Mouse (Mus musculus) myocyte (in vitro differentiated cells): ENCODE measurements around the gene Gbp9. TPM values are rescaled to one million over a fixed set of nuclear protein-coding genes. Genes with fewer than 3 reads are reported as not detected.
"Not testable (repeated sequence)": the region's sequence is repeated elsewhere in the genome, so short reads cannot be mapped to it uniquely, and the experiment has no call there.

Experiments used
- H3K27me3 ChIP-seq: one replicate; pipeline ENCODE4 v1.6.1; 2011; ENCODE audit not compliant: control insufficient read depth, insufficient read depth, insufficient read length
- H3K36me3 ChIP-seq: one replicate; pipeline ENCODE4 v1.6.1; 2011; ENCODE audit not compliant: control insufficient read depth, insufficient read depth
- H3K4me2 ChIP-seq: one replicate; pipeline ENCODE4 v1.6.1; 2011; ENCODE audit warnings: low read depth, control low read depth
- H3K4me3 ChIP-seq: one replicate; pipeline ENCODE4 v1.5.1; 2011; ENCODE audit warnings: mild to moderate bottlenecking, control low read depth, moderate library complexity
- H3K79me2 ChIP-seq: one replicate; pipeline ENCODE4 v1.6.1; 2011; ENCODE audit not compliant: control insufficient read depth, insufficient read depth
- H3ac ChIP-seq: one replicate; pipeline ENCODE4 v1.6.1; 2011; ENCODE audit not compliant: control insufficient read depth, insufficient read length
- CEBPB ChIP-seq: IDR thresholded peaks from 2 replicates; pipeline ENCODE4 v1.6.1; 2011; ENCODE audit warnings: mild to moderate bottlenecking, moderate library complexity; ENCODE audit not compliant: poor library complexity, insufficient read depth, severe bottlenecking
- E2F4 ChIP-seq: IDR thresholded peaks from one replicate; pipeline ENCODE4 v1.6.1; 2011; ENCODE audit warnings: mild to moderate bottlenecking, control low read depth, moderate library complexity; ENCODE audit not compliant: insufficient read depth
- MAX ChIP-seq: IDR thresholded peaks from one replicate; pipeline ENCODE4 v1.6.1; 2011; ENCODE audit warnings: low read depth, mild to moderate bottlenecking, control low read depth
- MYOD1 ChIP-seq, 3 experiments: IDR thresholded peaks; one replicate each; pipeline ENCODE4 v1.6.1; 2011; ENCODE audit warnings: control low read depth in 2 of 3, low read depth in 2 of 3, mild to moderate bottlenecking in 2 of 3, moderate library complexity in 1 of 3; ENCODE audit not compliant: insufficient read length in 2 of 3, control insufficient read depth in 1 of 3
- MYOG ChIP-seq, 3 experiments: IDR thresholded peaks; one replicate each; pipeline ENCODE4 v1.6.1; 2011; ENCODE audit warnings: control low read depth in 2 of 3, low read depth in 2 of 3, mild to moderate bottlenecking in 2 of 3; ENCODE audit not compliant: insufficient read length in 2 of 3, control insufficient read depth in 1 of 3, insufficient read depth in 1 of 3
- POLR2A ChIP-seq: IDR thresholded peaks from one replicate; pipeline ENCODE4 v1.6.1; 2011; ENCODE audit warnings: low read depth, mild to moderate bottlenecking, control low read depth, moderate library complexity; ENCODE audit not compliant: insufficient read length
- POLR2AphosphoS2 ChIP-seq: IDR thresholded peaks from one replicate; pipeline ENCODE4 v1.6.1; 2011; ENCODE audit warnings: low read depth, control low read depth; ENCODE audit not compliant: insufficient read length
- REST ChIP-seq: IDR thresholded peaks from one replicate; pipeline ENCODE4 v1.6.1; 2011; ENCODE audit warnings: mild to moderate bottlenecking, control low read depth, moderate library complexity; ENCODE audit not compliant: insufficient read depth, insufficient read length
- SRF ChIP-seq: IDR thresholded peaks from one replicate; pipeline ENCODE4 v1.6.1; 2011; ENCODE audit warnings: low read depth; ENCODE audit not compliant: control insufficient read depth, insufficient read length
- TCF12 ChIP-seq: IDR thresholded peaks from one replicate; pipeline ENCODE4 v1.6.1; 2011; ENCODE audit warnings: mild to moderate bottlenecking, control low read depth; ENCODE audit not compliant: poor library complexity, insufficient read depth, severe bottlenecking
- TCF3 ChIP-seq: IDR thresholded peaks from one replicate; pipeline ENCODE4 v1.6.1; 2011; ENCODE audit warnings: low read depth, control low read depth; ENCODE audit not compliant: insufficient read length
- USF1 ChIP-seq: IDR thresholded peaks from one replicate; pipeline ENCODE4 v1.6.1; 2011; ENCODE audit warnings: low read depth, mild to moderate bottlenecking, control low read depth, moderate library complexity
- polyA plus RNA-seq: library from polyadenylated mRNA; unstranded; fragments of >200 nt; fragmentation: generic; extraction: Trizol; gene quantifications from one replicate; pipeline ENCODE4 v1.2.1, GENCODE M21; 2012; ENCODE audit warnings: missing spikeins

Gene Gbp9
- 0.85 TPM for polyA plus RNA-seq

DNA sequence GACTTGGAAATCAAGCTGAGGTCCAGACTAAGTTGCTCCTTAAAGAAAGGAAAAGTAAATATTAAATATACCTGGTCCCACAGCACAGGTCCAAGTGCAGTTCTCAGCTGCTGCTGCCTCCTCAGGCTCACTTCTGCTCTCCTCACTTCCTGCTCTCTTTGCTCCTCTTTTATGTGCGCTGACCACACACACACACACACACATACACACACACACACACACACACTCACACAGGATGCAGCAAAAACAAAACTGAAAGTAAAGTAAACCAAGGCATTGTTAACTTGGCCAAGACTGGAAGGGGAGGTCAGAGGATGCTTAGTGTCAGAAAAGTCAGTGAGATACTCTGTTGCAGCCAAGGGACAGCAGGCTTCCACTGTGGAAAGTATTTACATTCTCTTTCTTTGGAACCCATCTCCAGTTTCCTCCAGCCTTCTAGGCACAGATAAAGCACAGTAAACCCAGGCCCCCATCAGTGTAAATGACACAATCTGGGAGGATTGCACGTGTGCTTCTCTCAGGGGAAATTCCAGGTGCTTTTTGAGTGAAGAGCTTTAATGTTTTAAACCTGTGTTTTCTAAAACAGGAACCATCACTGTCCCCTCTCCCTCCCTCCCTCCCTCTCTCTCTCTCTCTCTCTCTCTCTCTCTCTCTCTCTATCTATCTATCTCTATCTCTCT, at the start of gene Gbp9, which contains the start of the genes Gbp8 and Gbp4:
Gene Gbp9 (minus strand): TSS at position 131 of the 680 bp plus-strand sequence.
Gene Gbp8 (minus strand): TSS at position 132 of the 680 bp plus-strand sequence.
Gene Gbp4 (minus strand): TSS at position 178 of the 680 bp plus-strand sequence.
- H3K4me2 ChIP-seq, H3K36me3 ChIP-seq, H3ac ChIP-seq, H3K4me3 ChIP-seq, H3K27me3 ChIP-seq, H3K79me2 ChIP-seq: not testable (repeated sequence)

DNA sequence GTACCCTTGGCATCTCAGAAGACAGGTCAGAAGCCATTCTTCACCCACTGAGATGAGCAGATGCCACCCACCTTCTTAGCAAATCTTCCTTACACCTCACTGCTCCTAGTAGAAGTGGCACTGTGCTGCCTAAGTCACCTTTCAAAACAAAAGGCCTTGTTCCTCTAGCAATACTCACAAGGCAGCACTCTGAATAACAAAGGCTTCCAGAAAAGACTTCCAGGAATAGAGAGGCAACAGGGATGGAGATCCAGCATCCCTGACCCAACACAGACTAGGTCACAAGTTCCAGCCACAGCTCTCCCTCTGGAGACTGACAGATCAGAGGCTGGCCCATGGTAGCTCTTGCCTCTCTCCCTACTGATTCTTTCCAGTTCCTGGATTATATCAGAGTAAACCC, 42.1 kb upstream of the Gbp9 start:
- Histone ChIP-seq H3K36me3 (no peaks in the 10 kb centered on the region), H3K4me3 (no peak overlapping the region), H3K79me2 (no peaks in the 10 kb centered on the region), H3K27me3 (no peaks in the 10 kb centered on the region), H3ac (no peak overlapping the region), H3K4me2 (no peak overlapping the region)
- TF ChIP-seq E2F4, result no peak
- TF ChIP-seq MAX, result no peak
- TF ChIP-seq REST, result no peak
- TF ChIP-seq CEBPB, result no peak
- no peak for TF ChIP-seq TCF12
- TF ChIP-seq USF1, result no peak
- TF ChIP-seq POLR2AphosphoS2, result no peak
- TF ChIP-seq POLR2A, result no peak
- no peak for TF ChIP-seq SRF
- no peak for TF ChIP-seq TCF3
- TF ChIP-seq MYOD1 (IDR thresholded peaks at IDR 0.05; ENCODE audit: control insufficient read depth in 1 of 3, insufficient read length in 2 of 3, low read depth in 2 of 3), result no peak
- TF ChIP-seq MYOG (IDR thresholded peaks at IDR 0.05; ENCODE audit: control insufficient read depth in 1 of 3, insufficient read depth in 1 of 3, insufficient read length in 2 of 3, low read depth in 2 of 3), result no peak

DNA sequence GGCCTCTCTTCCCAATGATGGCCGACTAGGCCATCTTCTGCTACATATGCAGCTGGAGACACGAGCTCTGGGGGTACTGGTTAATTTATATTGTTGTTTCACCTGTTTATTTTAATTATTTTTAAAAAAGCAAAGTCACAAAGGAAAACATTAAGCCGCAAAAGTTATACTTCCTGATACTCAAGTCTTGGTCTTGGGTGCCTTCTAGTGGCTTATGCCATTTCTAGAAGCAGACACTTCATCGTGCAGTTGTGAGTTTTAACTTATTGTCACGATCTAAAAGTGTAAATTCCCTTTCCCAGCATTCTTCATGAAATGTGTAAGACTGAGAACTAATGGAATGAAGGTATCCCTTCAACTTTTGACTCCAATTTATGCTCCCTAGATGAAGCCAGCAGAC, 17.2 kb upstream of the Gbp9 start:
- Histone ChIP-seq H3K4me3 (no peak overlapping the region), H3K79me2 (no peaks in the 10 kb centered on the region), H3ac (no peak overlapping the region), H3K27me3 (no peaks in the 10 kb centered on the region), H3K36me3 (no peaks in the 10 kb centered on the region), H3K4me2 (no peak overlapping the region)
- no peak for TF ChIP-seq TCF3
- no peak for TF ChIP-seq TCF12
- no peak for TF ChIP-seq POLR2AphosphoS2
- no peak for TF ChIP-seq REST
- TF ChIP-seq SRF, result no peak
- TF ChIP-seq USF1, result no peak
- no peak for TF ChIP-seq E2F4
- no peak for TF ChIP-seq MYOG (IDR thresholded peaks at IDR 0.05; ENCODE audit: control insufficient read depth in 1 of 3, insufficient read depth in 1 of 3, insufficient read length in 2 of 3, low read depth in 2 of 3)
- no peak for TF ChIP-seq CEBPB
- TF ChIP-seq MYOD1 (IDR thresholded peaks at IDR 0.05; ENCODE audit: control insufficient read depth in 1 of 3, insufficient read length in 2 of 3, low read depth in 2 of 3), result no peak
- TF ChIP-seq POLR2A, result no peak
- no peak for TF ChIP-seq MAX

DNA sequence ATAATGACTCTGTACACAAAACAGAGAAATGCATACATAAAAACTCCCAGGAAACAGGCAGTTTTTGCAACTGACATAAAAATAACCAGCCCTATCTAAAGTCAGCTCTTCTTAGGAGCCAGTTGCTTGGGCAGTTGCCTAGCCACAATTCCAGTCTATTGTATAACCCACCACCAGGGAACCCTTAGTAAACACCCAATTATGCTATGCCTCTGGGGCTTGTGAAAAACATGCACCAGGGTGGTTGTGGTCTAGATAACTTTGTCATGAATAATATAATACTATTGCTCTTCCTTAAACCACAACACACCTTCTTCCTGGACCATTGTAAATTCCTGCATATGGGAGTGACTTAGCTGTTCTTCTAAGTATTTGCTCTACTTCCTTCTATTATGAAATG, 14.7 kb upstream of the Gbp9 start:
- no peak overlapping the region for H3K4me3 ChIP-seq
- no peak overlapping the region for H3ac ChIP-seq
- H3K79me2 ChIP-seq, result no peaks in the 10 kb centered on the region
- H3K4me2 ChIP-seq, result no peak overlapping the region
- no peaks in the 10 kb centered on the region for H3K36me3 ChIP-seq
- TF ChIP-seq USF1 (no peak), REST (no peak), POLR2AphosphoS2 (no peak)
- H3K27me3 ChIP-seq, result no peaks in the 10 kb centered on the region

DNA sequence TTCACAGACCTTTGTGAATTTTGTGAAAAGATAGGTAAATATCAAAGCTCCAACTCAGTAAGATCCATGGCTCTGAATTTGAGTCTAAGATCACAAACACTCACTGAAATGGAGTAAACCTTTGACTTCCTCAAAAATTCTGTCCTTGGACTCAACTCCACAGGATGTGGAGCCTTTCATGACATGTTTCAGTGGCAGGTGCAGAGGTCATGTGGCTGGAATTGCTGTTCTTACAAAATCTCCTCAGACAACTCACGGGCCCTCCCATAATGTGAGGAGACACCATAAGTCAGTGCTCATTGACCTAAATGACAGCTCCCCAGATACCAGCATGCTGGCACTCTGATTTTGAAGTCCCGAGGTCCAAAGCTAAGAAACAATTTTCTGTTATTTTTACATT, 8.7 kb upstream of the Gbp9 start:
- not testable (repeated sequence) for H3K4me2 ChIP-seq, H3K27me3 ChIP-seq, H3K36me3 ChIP-seq, H3K4me3 ChIP-seq, H3ac ChIP-seq, H3K79me2 ChIP-seq

DNA sequence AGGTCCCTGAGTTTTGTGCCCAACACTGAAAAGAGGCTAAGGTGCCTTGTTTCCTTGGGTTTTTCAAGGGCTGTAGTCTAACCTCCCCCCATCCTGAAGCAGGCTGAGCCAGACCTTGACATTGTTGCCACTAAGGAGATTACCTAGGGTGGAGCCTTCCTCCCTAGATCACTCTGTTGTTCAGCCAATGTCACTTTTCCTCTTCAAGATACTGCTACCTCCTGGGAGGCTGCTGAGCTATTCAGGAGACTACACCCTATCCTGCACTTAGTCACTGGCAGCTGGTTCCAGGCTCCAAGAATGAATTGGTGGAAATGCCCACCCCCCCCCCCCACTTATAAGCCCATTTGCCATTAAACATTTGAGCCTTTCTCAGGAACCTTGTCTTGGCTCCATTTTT, 7.1 kb upstream of the Gbp9 start:
- no peaks in the 10 kb centered on the region for H3K27me3 ChIP-seq
- no peak overlapping the region for H3K4me3 ChIP-seq
- H3ac ChIP-seq, result no peak overlapping the region
- H3K36me3 ChIP-seq, result no peaks in the 10 kb centered on the region
- H3K4me2 ChIP-seq, result no peak overlapping the region
- H3K79me2 ChIP-seq, result no peaks in the 10 kb centered on the region
- TF ChIP-seq REST (no peak), CEBPB (no peak), POLR2A (no peak), MAX (no peak), TCF3 (no peak), SRF (no peak), MYOD1 (IDR thresholded peaks at IDR 0.05; ENCODE audit: control insufficient read depth in 1 of 3, insufficient read length in 2 of 3, low read depth in 2 of 3) (no peak), POLR2AphosphoS2 (no peak), MYOG (IDR thresholded peaks at IDR 0.05; ENCODE audit: control insufficient read depth in 1 of 3, insufficient read depth in 1 of 3, insufficient read length in 2 of 3, low read depth in 2 of 3) (no peak), USF1 (no peak), TCF12 (no peak), E2F4 (no peak)

DNA sequence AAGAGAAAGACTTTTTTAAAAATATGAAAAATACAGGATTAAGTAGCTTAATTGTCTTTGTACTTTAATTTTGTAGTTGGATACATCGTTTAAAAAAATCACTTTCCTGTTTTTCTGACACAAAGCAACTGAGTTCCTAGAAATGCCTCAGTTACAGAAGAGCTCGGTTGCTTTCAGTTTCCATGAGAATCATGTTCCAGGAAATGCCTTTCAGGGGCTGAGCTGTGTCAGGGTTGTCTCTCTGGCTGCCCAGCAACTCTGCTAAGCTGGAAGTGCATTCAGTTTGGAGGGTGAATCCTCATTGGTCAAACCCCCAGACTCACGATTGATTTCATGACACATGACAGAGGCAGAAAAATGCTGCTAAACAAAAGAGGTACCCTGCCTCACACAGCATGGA, 6.4 kb upstream of the Gbp9 start:
- H3K4me3 ChIP-seq, H3K27me3 ChIP-seq, H3ac ChIP-seq, H3K4me2 ChIP-seq, H3K79me2 ChIP-seq, H3K36me3 ChIP-seq: not testable (repeated sequence)

DNA sequence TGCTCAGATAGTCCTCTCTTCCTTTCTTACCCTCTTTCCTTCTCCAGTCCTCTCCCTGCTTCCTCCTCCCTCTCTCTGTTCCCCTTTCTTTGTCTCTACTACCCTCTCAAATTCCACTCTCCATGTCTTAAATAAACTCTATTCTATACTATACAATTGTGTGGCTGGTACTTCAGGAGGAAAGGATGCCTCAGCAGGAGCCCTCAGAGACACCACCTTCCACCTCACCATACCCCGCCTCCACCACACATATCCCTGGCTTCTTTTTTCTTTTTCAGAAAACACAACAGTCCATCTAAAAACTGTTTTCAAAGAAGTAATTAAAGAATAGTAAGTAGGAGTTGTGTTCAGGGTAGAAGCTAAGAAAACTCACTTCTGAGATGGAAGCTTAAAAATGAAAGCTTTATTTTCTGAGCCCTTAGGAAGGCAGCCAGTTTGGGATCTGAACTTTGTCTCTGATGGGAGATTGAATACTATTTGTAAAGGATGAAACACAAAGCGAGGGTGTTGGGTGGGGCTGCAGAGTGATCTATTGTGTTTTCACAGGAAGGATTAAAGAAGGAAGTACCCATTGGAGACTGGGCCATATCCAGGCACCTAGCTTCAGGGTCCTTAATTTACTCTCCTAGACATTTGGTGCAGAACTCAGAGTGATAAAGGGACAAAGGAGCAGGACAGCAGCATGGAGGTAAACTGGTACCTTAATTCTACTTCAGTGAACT, 911 bp upstream of the Gbp9 start:
- H3K4me3 ChIP-seq, H3K4me2 ChIP-seq, H3K27me3 ChIP-seq: not testable (repeated sequence)

More for the DNA sequence above, 911 bp upstream of the Gbp9 start:
- H3K36me3 ChIP-seq, H3ac ChIP-seq, H3K79me2 ChIP-seq: not testable (repeated sequence)
